Mouse (Mus musculus) cerebellum, adult 9-10 months (tissue): ENCODE results near the gene Pfkfb3.

Experiments used
- DNase-seq: peaks from one replicate; pipeline ENCODE4 v3.0.0; 2022

Gene Pfkfb3

DNA sequence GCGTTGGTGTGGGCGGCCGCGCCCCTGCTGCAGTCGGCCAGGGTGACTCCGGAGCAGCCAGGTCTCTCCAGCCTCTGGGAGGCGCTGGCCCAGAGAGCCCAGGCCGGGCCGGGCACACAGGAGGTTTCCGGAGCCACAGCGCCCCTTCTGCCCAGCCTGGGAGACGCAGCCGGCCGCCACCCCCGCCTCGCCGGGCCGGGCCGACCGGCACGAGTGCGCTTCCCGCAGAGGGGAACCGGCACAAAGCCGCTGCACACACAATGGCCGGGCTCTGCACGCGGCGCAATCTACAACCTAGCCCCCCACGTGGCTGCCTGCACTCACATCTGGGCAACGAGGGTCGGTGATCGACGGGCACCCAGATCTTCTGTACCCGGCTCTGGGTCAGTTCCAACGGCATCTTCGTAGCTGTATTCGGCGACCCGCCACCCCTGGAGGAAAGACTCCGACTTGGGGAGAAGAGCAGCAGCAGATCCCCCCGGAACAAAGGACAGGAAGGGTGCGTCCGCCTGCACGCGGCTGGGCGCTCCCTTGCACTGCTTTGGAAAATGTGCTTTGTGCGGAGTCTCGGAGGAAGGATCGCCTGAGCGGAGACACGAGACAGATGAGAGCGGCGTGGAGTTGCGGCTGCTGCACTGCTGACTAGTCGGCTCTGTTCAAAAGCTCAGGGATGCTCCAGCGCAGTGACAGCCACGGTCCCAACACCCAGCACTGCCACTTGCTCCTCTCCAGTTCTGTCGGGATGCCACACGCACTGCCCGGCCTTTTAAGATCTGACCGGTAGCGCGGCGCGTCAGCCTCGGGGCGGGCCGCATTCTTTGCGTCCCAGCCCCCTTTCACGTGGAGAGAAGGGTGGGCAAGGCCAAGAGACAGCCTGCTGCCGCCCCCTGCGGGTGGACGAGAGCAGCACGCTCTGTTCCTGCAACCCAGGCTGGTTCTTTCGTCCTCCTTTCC, 52.3 kb downstream of the Pfkfb3 start:
- DNase-seq, result peak; percentile 87

DNA sequence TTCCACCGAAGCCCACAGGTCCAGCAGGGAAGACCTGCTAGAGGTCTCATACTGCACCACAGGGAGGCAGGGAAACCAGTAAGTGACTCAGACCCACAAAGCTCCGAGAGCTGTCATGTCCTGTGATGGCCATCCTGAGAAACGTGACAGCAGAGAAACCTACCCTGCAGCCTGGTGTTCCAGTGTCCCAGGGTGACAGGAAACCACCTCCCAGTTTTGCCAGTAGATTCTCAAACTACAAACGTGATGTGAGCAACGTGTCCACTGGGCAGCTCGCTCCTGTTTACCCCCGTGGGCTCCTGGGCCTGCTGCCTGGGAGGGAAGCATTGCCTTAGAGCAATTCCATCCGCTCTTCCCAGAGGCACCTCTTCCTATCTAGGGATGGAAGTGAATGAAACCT, 53.2 kb downstream of the Pfkfb3 start:
- DNase-seq, result peak; percentile 31

DNA sequence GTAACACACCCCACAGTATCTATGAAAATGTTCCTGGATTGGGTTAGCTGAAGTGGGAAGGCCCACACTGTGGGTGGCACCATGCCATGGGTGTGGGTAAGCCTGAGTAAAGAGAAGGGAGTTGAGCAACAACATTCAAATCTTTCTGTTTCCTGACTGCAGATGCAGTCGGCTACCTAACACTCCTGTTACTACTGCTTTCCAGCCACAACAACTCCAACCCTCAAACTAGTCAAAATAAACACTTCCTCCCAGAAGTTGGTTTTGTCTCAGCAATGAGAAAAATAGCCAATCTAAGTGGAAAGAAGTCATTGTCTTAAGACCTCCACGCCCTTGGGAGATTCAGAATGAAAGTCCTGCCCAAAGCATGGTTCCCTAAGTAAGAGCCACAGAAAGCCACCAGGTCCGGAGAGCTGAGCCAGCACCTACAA, 57.3 kb downstream of the Pfkfb3 start:
- DNase-seq, result no peak

DNA sequence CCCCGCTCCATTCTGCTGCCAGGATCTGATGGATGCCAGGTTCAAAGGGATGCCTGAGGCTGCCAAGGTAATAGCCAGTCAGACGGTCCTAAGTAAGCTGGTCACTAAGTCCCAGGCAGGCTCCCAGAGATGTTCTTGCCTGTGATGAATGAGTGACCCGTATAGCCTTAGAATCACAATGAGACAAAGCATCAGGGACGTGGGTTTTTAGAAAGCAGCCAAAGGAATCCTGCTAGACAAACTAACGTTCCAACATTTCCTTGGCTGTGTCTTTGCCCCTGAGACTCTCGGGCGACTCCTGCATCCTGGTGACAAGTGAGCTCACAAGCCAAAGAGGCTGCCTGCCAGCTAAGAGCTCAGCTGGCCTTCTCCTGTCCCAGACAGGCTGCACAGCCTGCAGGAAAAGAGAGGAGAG, 59.0 kb downstream of the Pfkfb3 start:
- DNase-seq, result peak; percentile 56

DNA sequence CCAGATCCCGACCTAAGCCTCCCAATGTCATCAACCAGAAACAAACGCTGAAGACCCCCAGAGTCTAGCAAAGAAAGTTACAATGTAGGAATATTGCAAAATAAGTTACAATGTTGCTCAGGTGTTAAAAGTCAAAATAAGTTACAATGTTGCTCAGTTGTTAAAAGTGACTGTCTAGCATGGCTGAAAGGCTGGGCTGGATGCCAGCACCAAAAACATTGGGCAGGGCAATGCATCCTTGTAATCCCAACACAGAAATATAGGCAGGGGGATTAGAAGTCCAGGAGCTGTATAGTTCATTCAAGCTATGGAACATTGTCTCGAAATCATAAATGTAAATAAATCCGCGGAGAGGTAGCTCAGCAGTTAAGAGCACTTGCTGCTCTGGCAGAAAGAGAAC, 61.0 kb downstream of the Pfkfb3 start:
- DNase-seq, result no peak

DNA sequence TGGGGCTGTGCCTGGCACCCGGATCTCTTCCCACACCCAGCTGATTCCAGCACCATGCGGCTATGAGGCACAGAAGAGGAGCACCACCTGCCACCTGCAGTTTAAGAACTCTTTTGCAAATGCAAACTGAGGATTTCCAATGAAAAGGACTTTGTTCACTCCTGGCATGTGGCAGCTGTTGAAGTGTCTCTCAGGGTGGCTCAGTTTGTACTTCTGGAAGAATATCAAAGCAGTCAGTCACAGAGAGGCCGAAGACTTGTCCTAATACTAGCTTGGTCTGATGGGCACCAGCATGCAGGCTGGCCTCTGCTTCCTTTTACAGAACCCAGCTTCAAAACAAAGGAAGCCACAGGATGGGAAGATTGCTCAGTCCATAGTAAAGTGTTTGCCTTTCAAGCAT, 62.4 kb downstream of the Pfkfb3 start:
- no peak for DNase-seq

DNA sequence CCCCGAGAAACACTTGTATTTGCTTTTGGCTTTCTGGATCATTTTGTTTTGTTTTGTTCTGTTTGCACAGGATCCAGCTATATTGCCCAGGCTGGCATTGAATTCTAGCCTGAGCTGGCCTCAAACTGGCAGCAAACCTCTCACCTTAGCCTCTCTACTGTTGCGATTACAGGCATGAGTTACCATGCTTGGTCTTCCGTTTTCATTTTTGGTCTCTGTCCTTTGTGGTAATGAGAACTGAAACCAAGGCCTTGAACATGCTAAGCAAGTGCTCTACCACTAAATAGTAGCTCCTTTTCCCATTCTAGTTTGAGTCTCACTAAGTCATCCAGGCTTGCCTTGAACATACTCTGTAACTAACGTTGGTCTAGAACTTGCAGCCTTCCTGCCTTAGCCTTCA, 63.3 kb downstream of the Pfkfb3 start:
- no peak for DNase-seq

DNA sequence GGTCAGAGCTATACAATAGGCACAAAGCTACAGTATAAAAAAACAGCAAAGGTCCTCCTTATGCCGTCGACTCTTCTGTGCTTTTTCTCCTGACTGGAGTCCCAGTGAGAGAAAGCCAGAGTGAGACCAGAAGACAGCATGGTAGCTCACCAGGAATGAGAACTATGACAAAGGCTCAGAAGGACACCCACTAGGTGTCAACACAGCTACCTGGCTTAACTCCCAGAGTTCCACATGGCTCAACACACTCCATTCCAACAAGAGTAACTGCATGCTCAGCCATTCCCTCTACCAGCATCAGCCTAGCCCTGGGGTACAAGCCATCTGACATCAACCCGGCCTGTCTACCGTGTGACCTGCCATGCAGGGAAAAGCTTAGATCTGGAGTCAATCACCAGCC, 70.7 kb downstream of the Pfkfb3 start:
- DNase-seq, result peak; percentile 81

DNA sequence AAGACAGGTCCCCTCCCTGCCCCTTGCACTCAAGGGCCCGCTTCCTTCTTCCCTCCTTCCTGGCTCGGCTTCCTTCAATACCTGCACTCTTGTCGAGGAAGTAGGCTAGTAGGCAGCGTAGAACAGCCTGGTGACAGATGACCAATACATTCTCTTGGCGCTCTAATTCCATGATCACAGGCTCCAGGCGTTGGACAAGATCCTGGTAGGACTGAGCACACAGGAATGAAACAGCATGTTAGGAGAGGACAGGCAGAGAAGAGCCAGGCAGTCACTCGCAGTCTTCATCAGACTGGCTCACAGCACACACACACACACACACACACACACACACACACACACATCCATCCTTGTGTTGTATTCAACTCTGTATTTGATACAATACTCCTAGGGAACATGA, 71.5 kb downstream of the Pfkfb3 start:
- DNase-seq, result peak; percentile 41

DNA sequence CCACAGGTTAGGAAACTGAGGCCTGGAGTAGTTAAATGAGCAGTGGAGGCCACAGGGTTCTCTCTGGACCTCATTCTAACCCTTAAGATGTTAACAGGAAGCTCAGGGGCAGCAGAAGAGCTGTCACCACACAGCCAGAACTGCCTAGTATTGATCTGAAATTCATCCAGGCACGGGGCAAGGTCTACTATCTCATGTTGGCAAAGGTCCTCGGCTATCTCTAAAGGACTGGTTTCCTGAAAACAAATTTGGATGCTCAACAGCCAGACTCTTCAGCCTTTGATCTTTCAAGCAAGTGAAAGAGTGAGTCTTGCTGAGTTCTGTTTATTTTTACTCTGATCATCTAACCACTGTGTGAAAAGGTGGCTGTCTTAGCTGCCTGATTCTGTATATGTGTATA, 74.9 kb downstream of the Pfkfb3 start:
- no peak for DNase-seq

DNA sequence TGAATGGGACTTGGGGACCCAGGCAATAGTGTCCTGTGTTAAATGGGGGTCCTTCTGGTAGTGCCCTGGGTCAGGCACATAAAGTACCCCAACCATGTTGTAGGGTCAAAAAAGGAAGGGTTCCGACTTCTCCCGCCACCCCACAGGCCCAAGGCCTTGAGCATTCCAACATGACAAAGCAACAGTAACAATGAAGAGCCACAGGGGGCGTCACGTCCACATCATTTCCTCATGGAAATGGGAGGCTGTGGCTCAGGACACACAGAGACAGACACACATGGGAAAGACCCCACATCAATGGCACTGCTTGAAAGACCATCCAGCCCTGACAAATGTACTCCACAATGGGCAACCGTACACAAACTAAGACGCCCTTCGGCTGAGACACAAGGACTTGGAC, 78.6 kb downstream of the Pfkfb3 start:
- no peak for DNase-seq

DNA sequence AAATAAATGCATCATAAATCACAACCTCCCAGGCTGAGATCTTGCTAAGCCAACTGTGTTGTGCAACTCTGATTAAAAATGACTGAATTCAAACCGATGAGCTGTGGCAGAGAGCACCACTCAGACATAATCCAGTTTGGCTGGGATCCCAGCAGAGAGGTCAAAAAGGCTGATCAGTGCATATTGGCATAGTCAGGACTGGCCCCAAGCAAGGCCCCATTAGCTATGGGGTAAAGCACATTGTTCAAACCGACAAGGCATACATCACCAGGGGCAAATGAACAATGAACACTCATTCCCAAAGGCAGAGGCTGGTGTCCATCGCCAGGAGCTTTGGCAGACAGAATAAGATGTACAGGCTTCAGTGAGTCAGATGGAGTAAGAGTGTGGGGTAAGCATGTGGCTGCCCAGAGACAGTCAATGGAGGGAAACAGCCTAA, 89.2 kb downstream of the Pfkfb3 start:
- DNase-seq, result no peak

DNA sequence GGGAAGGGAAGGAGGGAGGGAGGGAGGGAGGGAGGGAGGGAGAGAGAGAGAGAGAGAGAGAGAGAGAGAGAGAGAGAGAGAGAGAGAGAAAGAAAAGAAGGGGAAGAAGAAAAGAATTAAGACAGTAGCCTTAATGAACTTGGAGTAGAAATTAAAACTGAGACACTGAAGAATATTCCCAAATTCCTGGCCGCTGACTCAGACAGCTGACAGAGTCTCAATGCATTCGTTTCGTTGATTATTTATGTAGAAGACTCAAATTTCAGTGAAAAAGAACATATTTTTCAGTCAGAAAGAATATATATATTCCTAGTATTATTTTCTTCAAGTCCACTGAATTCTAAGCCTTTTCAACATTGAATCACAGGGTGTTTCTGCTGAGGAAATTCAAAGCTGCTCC, 92.9 kb downstream of the Pfkfb3 start:
- no peak for DNase-seq

DNA sequence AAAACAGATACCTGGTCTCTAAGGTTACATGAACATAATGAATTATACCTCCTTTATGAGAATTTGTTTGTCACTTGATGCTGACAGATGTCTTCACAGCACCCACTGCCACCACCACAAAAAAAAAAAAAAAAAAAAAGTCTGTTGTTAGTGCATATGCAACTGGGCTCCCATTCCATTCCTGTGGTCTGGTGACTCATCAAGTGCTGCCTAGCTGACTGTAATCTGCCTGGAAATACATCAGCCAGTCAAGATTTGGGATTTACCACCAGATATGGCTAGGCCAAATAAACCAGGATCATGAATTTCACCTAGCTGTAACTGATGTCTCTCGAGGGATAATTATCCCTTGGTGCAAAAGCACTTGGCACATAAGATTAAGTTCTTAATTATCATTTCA, 95.4 kb downstream of the Pfkfb3 start:
- DNase-seq, result no peak

DNA sequence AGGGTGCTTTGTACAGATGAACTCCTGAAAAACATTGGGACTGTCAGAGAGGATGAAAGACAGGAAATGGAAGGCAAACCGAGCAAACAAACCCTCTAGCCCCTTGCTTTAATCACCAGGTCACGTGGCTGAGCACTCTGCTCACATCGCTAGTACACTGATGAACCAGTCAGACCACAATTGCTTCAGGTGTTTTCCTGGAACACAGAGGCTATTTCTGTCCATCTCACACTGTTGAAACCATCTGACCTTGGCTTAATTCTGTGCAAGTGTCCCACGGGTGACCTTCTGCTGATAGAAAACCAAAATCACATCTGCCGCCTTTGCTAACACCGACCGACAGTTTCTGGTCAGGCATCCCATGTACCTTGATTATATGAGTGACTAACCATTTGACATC, 96.0 kb downstream of the Pfkfb3 start:
- no peak for DNase-seq

DNA sequence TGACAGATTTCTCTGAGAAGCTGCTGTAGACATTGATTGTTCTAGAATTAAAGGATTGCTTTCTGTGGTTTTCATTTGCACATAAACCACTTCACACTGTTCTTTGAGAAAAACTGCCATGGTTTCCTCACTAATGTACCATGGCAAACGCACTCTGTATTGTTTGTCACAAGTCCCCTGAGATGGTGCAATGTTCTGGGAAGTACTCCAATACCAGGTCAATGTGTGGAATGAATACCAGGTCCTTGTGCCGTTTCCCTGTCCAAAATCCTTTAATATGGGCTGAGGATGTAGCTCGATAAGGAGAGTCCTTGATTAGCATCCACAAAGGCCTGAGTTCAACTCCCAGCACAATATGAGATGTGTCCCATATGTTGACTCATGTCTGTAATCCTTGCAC, 105.2 kb downstream of the Pfkfb3 start:
- no peak for DNase-seq

DNA sequence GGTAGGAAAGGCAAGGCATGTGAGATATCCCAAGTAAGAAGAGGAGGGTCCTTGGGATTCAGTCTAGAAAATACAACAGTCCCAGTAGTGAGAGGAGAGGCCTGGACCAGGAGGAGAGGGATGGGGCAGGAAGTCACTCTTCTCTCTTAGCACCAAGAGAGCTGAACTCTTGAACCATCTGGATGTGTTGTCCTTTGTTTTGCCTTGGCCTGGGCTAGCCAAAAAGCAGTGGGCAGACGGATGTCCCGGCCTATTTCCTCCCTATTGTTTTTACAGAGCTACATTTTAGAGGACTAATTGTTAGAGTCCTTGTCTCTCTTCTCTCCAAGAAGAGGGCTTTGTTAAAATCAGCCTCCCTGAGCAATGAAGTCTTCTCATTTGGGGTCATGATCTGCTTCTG, 106.0 kb downstream of the Pfkfb3 start:
- no peak for DNase-seq

DNA sequence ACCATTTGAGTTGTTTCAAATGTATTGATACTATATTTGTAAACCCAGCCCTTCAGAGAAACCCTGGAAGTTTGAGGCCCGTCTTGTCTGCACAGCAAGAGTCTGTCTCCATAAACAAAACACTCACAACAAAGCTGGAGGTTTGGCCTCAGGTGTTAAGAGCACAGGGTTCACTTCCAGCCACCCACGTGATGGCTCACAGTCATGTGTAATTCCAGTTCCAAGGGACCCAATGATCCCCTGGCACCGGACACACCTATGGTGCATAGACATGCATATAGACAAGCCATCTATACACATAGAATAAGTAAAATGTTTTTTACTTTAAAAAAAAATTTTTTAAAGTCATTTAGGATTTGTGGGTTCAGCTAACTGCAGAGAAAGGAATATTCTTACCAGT, 108.2 kb downstream of the Pfkfb3 start:
- DNase-seq, result no peak

DNA sequence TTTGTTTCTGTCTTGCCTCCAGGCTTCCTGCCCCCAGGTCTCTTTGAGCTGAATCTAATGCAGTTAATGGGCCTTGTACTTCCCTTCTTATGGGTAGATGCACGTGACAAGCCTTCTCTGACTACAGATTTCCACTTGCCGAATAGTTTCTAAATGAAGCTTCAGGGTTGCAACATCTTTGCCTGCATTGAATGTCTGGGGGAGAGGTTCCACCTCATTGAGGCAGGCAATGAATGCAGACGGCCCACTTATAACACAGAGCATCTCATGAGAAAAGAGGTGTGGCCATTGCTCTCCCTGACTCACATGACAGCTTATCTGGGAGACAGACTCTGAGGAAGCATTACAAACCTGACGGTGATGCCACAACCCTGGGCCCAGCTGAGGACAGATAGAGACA, 112.0 kb downstream of the Pfkfb3 start:
- no peak for DNase-seq

DNA sequence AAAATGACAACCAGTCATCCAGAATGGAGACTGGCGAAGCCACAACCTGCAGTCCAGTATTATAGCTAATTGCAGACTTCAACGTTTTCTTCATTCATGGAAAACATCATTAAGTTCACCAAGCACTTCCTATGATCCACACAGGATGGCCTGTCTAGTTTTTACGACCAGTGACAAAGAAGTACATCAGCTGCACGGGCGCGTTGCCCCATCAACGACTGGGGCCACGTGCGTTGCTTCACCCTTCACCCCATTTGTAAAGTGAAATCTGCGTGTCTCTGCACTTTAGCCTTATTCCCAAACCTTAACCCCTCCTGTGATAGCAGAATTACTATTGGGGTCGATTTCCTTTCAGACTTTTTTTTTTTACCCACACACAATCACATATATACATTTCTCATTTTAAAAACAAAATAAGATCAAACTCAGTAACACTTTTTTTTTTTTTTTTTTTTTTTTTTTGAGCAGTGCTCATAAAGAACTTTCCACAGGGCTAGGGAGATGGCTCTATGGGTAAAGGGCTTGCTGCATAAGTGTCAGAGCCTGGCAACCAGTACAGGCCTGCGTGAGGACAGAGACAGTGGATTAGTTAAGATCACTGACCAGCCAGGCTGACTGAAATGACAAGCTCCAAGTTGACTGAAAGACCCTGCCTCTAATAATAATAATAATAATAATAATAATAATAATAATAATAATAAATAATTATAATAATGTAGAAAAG, 115.5 kb downstream of the Pfkfb3 start:
- DNase-seq, result no peak

DNA sequence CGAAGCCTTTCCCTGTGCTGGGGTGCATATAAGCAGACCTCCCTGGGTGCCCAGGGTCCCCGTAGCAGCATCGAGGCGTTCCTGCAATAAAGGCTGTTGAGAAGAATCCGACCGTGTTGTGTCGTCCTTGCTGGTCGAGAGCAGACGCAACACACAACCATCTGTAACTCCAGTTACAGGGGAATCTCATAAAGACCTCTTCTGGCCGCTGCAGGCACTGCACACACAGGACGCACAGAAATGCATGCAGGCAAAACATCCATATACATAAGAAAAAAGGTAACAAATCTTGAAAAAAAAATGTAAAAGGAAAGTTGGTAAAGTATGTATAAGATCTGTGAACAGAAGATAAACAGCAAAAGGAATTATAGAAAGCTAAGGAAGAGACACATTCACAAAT, 117.5 kb downstream of the Pfkfb3 start:
- DNase-seq, result no peak

DNA sequence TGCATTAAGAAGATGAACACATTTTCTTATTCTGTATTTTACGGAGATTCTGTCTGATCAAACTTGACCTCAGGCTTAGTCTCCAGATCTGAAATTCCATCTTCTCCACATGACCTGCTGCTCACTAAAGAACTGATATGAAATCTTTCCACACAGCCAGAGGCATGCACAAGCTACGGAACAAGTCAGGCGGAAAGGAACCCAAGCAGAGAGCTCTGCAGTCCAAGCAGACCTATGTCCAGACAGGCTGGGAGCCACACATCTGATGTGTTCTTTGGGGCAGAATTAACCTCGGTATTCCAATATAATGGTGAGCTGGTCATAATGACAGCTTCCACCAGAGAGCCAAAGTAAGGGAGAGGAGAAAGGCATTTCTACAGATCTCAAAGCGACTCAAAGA, 120.5 kb downstream of the Pfkfb3 start:
- DNase-seq, result no peak

DNA sequence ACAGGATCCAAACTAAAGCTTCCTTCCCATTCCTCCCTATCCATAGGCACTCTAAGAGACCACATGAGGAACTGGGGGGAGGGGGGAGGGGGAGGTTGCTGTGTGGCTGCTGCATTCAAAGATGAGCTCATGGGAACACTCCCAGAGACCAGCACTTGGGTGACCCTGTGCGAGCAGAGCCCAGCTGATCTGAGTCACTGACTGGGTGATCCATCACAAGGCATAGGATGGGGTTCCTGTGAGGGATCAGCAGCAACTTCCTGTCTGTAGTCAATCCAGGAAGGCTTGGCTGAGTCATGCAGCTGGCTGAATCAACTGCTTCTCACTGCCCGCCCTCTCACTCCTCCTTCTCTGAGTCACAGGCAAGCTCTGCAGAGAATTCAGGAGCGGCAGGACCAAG, 124.3 kb downstream of the Pfkfb3 start:
- no peak for DNase-seq

DNA sequence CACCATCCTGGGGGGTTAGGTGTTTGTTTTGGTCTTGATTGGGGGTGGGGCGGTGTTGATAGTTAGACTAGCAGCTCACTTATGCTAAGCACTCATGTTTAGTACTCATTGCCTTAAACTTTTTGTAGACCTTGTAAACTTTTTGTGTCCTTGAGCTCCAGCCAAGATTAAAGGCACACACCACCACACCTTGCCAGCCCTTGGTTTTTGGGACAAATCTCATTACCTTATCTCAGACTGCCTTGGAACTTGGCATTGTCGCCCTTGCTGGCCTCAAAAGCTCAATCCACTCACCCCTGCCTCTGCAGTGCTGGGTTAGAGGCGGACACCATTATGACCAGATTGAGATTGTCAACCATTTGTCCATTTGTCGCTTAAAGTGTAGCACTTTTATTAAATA, 125.3 kb downstream of the Pfkfb3 start:
- DNase-seq, result no peak
